Mouse (Mus musculus) CD4-positive helper T cell, adult 2 months (primary cell): ENCODE measurements around the gene Aif1.
A peak's percentile ranks its signal among the peaks of the same experiment; 100 is the strongest.
"Not testable (repeated sequence)": the region's sequence is repeated elsewhere in the genome, so short reads cannot be mapped to it uniquely, and the experiment has no call there.

Experiments used
- DNase-seq: peaks from one replicate; pipeline ENCODE4 v3.0.0-alpha.2; 2012; ENCODE audit warnings: low read depth, missing footprints, low spot score

Gene Aif1

GRCm38 (mm10) chr17:35147348-35147747 is 28.5 kb downstream of the Aif1 start:
- no peak for DNase-seq

- DNase-seq, result no peak
Measured at GRCm38 (mm10) chr17:35146139-35146538, 29.7 kb downstream of the Aif1 start.

GRCm38 (mm10) chr17:35141971-35142370 is 33.9 kb downstream of the Aif1 start:
- DNase-seq, result no peak

- DNase-seq, result no peak
Measured at GRCm38 (mm10) chr17:35140490-35140996, 35.3 kb downstream of the Aif1 start.

- DNase-seq, result no peak
Measured at GRCm38 (mm10) chr17:35139269-35139668, 36.6 kb downstream of the Aif1 start.

- DNase-seq, result no peak
Measured at GRCm38 (mm10) chr17:35135591-35136320, 40.1 kb downstream of the Aif1 start.

- peak; percentile 98 for DNase-seq
Measured at GRCm38 (mm10) chr17:35134801-35135590, 40.9 kb downstream of the Aif1 start, which contains the start of gene Bag6. TSS of gene Bag6 (plus strand) at chr17:35135178.

GRCm38 (mm10) chr17:35133517-35133916 is 42.4 kb downstream of the Aif1 start:
- no peak for DNase-seq

- no peak for DNase-seq
Measured at GRCm38 (mm10) chr17:35132174-35132560, 43.7 kb downstream of the Aif1 start.

GRCm38 (mm10) chr17:35131500-35132173 is 44.2 kb downstream of the Aif1 start, which contains the start of gene Apom:
TSS of gene Apom (minus strand) at chr17:35132050.
- DNase-seq, result no peak

- no peak for DNase-seq
Measured at GRCm38 (mm10) chr17:35131038-35131437, 44.8 kb downstream of the Aif1 start.

GRCm38 (mm10) chr17:35128996-35129395 is 46.9 kb downstream of the Aif1 start:
- no peak for DNase-seq

- DNase-seq, result no peak
Measured at GRCm38 (mm10) chr17:35127017-35127416, 48.9 kb downstream of the Aif1 start.

GRCm38 (mm10) chr17:35126206-35126611 is 49.7 kb downstream of the Aif1 start, which contains the start of gene D17H6S53E:
TSS of gene D17H6S53E (plus strand) at chr17:35126373.
- peak; percentile 87 for DNase-seq

GRCm38 (mm10) chr17:35125578-35125977 is 50.3 kb downstream of the Aif1 start:
- DNase-seq, result no peak

- DNase-seq, result no peak
Measured at GRCm38 (mm10) chr17:35125081-35125480, 50.8 kb downstream of the Aif1 start.

- DNase-seq, result not testable (repeated sequence)
Measured at GRCm38 (mm10) chr17:35124261-35124896, 51.5 kb downstream of the Aif1 start.

- not testable (repeated sequence) for DNase-seq
Measured at GRCm38 (mm10) chr17:35123287-35123686, 52.6 kb downstream of the Aif1 start.

- DNase-seq, result peak; percentile 77
Measured at GRCm38 (mm10) chr17:35121871-35122303, 54.0 kb downstream of the Aif1 start, which contains the start of gene Csnk2b. TSS of gene Csnk2b (minus strand) at chr17:35122053.

GRCm38 (mm10) chr17:35121143-35121799 is 54.6 kb downstream of the Aif1 start, which contains the start of gene Gpank1:
TSS of gene Gpank1 (plus strand) at chr17:35121455.
- peak; percentile 99 for DNase-seq
